ENCODE assay signal across 11 mouse cellular contexts in the genomic region with DNA sequence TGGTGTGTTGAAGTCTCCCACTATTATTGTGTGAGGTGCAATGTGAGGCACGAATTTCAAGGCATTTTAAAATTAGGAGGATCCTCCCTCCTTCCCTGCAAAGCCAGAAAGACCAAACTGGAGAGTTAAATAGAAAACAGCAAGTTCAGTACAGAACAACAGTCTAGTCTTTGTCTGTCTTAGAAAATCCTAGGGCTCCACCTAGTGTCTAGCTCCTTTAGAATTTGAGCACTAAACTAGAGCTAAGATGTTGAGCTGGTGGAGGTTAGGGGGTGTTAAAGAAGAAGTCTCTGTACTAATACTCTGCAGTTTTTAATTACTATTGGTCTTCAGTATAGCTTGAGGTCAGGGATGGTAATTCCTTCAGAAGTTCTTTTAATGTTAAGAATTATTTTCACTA. TPM values are rescaled to one million over a fixed set of nuclear protein-coding genes. Genes with fewer than 3 reads are reported as not detected.
DNase-seq lines count a peak whose midpoint lies in the region; ATAC-seq and TF ChIP-seq lines count a peak whose summit lies in the region.
"Had no signal": no experiment of that assay in that cellular context is flagged by ENCODE, and none has a peak within 500 bp of the region (broad histone marks: within the 10 kb centered on the region; RNA-seq: fewer than 3 reads in every experiment).

No protein-coding gene starts in this region.

- H3K4me3 ChIP-seq in heart, postnatal 0 days (ENCODE audit: low read depth, low read length): no peak overlapping the region
- no peak overlapping the region for H3K4me3 ChIP-seq in lung, adult 2 months (replicated peaks; ENCODE audit: extremely low read depth, low read depth, low read length)
- H3K4me3 ChIP-seq: heart, embryonic 15.5 days; stomach, embryonic 15.5 days had no signal

- H3K36me3 ChIP-seq in heart, postnatal 0 days (replicated peaks; ENCODE audit: control insufficient read depth, insufficient read depth, low read length): no peaks in the 10 kb centered on the region
- H3K36me3 ChIP-seq: heart, embryonic 15.5 days; stomach, embryonic 15.5 days had no signal

- no peak for TF ChIP-seq POLR2A in lung, adult 2 months (IDR thresholded peaks at IDR 0.05; ENCODE audit: borderline replicate concordance, extremely low read depth, low read depth, low read length)

- no peak for ATAC-seq in heart, postnatal 0 days (ENCODE audit: insufficient read depth, low read depth)
- peak; percentile 64 for ATAC-seq in inflammation-experienced regulatory T-cells, adult 6 months

- peak; percentile 33 for TF ChIP-seq CTCF in heart, postnatal 0 days (IDR thresholded peaks at IDR 0.05; ENCODE audit: low read depth)
- no peak for TF ChIP-seq CTCF in lung, adult 2 months (IDR thresholded peaks at IDR 0.05; ENCODE audit: insufficient read depth, low read length)

- no peaks in the 10 kb centered on the region for H3K27me3 ChIP-seq in heart, postnatal 0 days (ENCODE audit: control insufficient read depth, insufficient read depth, low read length)
- H3K27me3 ChIP-seq: heart, embryonic 15.5 days; stomach, embryonic 15.5 days had no signal

- no peak overlapping the region for H3K4me2 ChIP-seq in heart, postnatal 0 days (ENCODE audit: low read depth, low read length)
- H3K4me2 ChIP-seq: heart, embryonic 15.5 days; stomach, embryonic 15.5 days had no signal

- H3K4me1 ChIP-seq in heart, postnatal 0 days (ENCODE audit: control insufficient read depth, insufficient read depth): no peaks in the 10 kb centered on the region
- H3K4me1 ChIP-seq in lung, adult 2 months (ENCODE audit: control insufficient read depth, insufficient read depth, low read length): no peaks in the 10 kb centered on the region
- H3K4me1 ChIP-seq: heart, embryonic 15.5 days; stomach, embryonic 15.5 days had no signal

- TF ChIP-seq EP300 in heart, postnatal 0 days (IDR thresholded peaks at IDR 0.05; ENCODE audit: low read depth): no peak

- 0% methylated on average over 1 of the region's 1 CpGs for WGBS in heart, postnatal 0 days
- 3% methylated on average over 1 of the region's 1 CpGs for WGBS in lung, adult 2 months

- no peak overlapping the region for H3K9ac ChIP-seq in heart, postnatal 0 days (replicated peaks; ENCODE audit: low read depth, low read length)
- H3K9ac ChIP-seq: heart, embryonic 15.5 days; stomach, embryonic 15.5 days had no signal

- H3K9me3 ChIP-seq in heart, postnatal 0 days (replicated peaks; ENCODE audit: control insufficient read depth, low read length): no peaks in the 10 kb centered on the region
- H3K9me3 ChIP-seq: heart, embryonic 15.5 days; stomach, embryonic 15.5 days had no signal

- DNase-seq in heart, postnatal 0 days (ENCODE audit: low spot score): no peak
- no peak for DNase-seq in heart, postnatal 25 days (ENCODE audit: low spot score)
- peak; percentile 38 for DNase-seq in lung, postnatal 10 days
- no peak for DNase-seq in lung, adult 2 months
- DNase-seq in Muller cell, postnatal 12 days (ENCODE audit: inconsistent ontology term): peak; percentile 27
- no peak for DNase-seq in gastrocnemius, adult 8-10 months (ENCODE audit: low spot score in 2 of 2)
- DNase-seq in right cerebral cortex, postnatal 36 days (ENCODE audit: low spot score in 2 of 2): no peak

- intact Hi-C loops in heart, postnatal 25 days (cut with DNase I): no loop called here

- H3K27ac ChIP-seq in heart, postnatal 0 days (ENCODE audit: low read depth): no peak overlapping the region
- H3K27ac ChIP-seq: heart, embryonic 15.5 days; stomach, embryonic 15.5 days had no signal

RNA-seq across cellular contexts. Expression of a gene that starts 58.7 kb away (rescaled TPM):
- total RNA-seq in heart, postnatal 0 days (2014; rRNA removed; ENCODE audit: low replicate concordance): not detected in 2 replicates
- polyA plus RNA-seq in heart, postnatal 0 days (2015; fragmentation: Nextera tagmentation; extraction: Ambion mirVana): not detected in 2 replicates
- not detected for total RNA-seq in heart, postnatal 25 days (2021)
- not detected in 2 replicates for polyA plus RNA-seq in lung, adult 2 months (2012; rRNA removed)
- not detected for polyA plus RNA-seq in inflammation-experienced regulatory T-cells, adult 6 months (2017; shearing (Covaris generic))
- total RNA-seq in gastrocnemius, adult 8-10 months (2022): not detected
- polyA plus RNA-seq: heart, embryonic 15.5 days; lung, embryonic 16.5 days; stomach, embryonic 15.5 days had no signal

Comparison
In these comparisons a context has a peak if more than half of its experiments do, and no peak if none do; other contexts are left out.
1. DNase-seq: peak in lung, postnatal 10 days (single experiment) and Muller cell, postnatal 12 days (single experiment); none in heart, postnatal 0 days (single experiment), heart, postnatal 25 days (single experiment), lung, adult 2 months (single experiment), gastrocnemius, adult 8-10 months (0 of 2) and right cerebral cortex, postnatal 36 days (0 of 2).